In genomic region chr4:134432686-134433360, GRCm38 (mm10) we compare ENCODE assay signal across 21 mouse cellular contexts. TPM values are rescaled to one million over a fixed set of nuclear protein-coding genes. Genes with fewer than 3 reads are reported as not detected.
DNase-seq lines count a peak whose midpoint lies in the region; ATAC-seq and TF ChIP-seq lines count a peak whose summit lies in the region.
"Had no signal": no experiment of that assay in that cellular context is flagged by ENCODE, and none has a peak within 500 bp of the region (broad histone marks: within the 10 kb centered on the region; RNA-seq: fewer than 3 reads in every experiment).

No protein-coding gene starts in this region.

- no peak for DNase-seq in frontal cortex, postnatal 14 days (ENCODE audit: low spot score in 2 of 2)
- peak; percentile 48 for DNase-seq in midbrain, postnatal 0 days (ENCODE audit: low spot score)
- no peak for DNase-seq in midbrain, embryonic 14.5 days
- peak; percentile 68 for DNase-seq in cerebellum, adult 9-11 months
- no peak for DNase-seq in spleen, adult 12 weeks (ENCODE audit: low spot score)
- DNase-seq: embryo, embryonic 11 days; gastrocnemius, adult 2 months; heart, postnatal 10 days; liver; liver, postnatal 0 days; lung, postnatal 36 days; spleen, adult 18-20 months; thymus, postnatal 25 days had no signal

- no peaks in the 10 kb centered on the region for H3K36me3 ChIP-seq in midbrain, postnatal 0 days (ENCODE audit: insufficient read depth, low read length)
- H3K36me3 ChIP-seq in midbrain, embryonic 14.5 days (ENCODE audit: control insufficient read depth, insufficient read depth, low read length): no peaks in the 10 kb centered on the region
- H3K36me3 ChIP-seq: embryonic facial prominence, embryonic 15.5 days; hindbrain, embryonic 15.5 days had no signal

- TF ChIP-seq POLR2A in cortical plate, adult 2 months (IDR thresholded peaks at IDR 0.05; ENCODE audit: extremely low read depth, insufficient read depth, low read length): no peak

- ATAC-seq in frontal cortex, adult (ENCODE audit: low TSS enrichment): peak; percentile 25; the same call in 1 of the 2 replicates
- ATAC-seq in midbrain, postnatal 0 days (ENCODE audit: low FRiP score): no peak
- no peak for ATAC-seq in midbrain, embryonic 14.5 days (ENCODE audit: low FRiP score, low TSS enrichment)
- ATAC-seq: intestine, postnatal 0 days; liver, postnatal 0 days; midbrain, embryonic 16.5 days had no signal

- no peak for TF ChIP-seq CTCF in midbrain, postnatal 0 days (IDR thresholded peaks at IDR 0.05)
- TF ChIP-seq CTCF in cortical plate, adult 2 months (IDR thresholded peaks at IDR 0.05; ENCODE audit: extremely low read depth, insufficient read depth, low read length): no peak

- no peak overlapping the region for H3K4me2 ChIP-seq in midbrain, postnatal 0 days (ENCODE audit: low read depth, low read length, poor library complexity, severe bottlenecking)
- no peak overlapping the region for H3K4me2 ChIP-seq in midbrain, embryonic 14.5 days (ENCODE audit: low read length)
- H3K4me2 ChIP-seq: embryonic facial prominence, embryonic 15.5 days; heart, embryonic 11.5 days; hindbrain, embryonic 15.5 days had no signal

- H3K4me3 ChIP-seq in midbrain, postnatal 0 days (ENCODE audit: low read depth, low read length): no peak overlapping the region
- H3K4me3 ChIP-seq in midbrain, embryonic 14.5 days (replicated peaks; ENCODE audit: low read depth, low read length): no peak overlapping the region
- no peak overlapping the region for H3K4me3 ChIP-seq in cortical plate, adult 2 months (ENCODE audit: insufficient read depth, low read length)
- H3K4me3 ChIP-seq: embryonic facial prominence, embryonic 15.5 days; gastrocnemius, adult 2 months; hindbrain, embryonic 15.5 days had no signal

- H3K27me3 ChIP-seq in midbrain, postnatal 0 days (ENCODE audit: insufficient read depth, low read length): no peaks in the 10 kb centered on the region
- H3K27me3 ChIP-seq in midbrain, embryonic 14.5 days (ENCODE audit: control insufficient read depth, insufficient read depth, low read length): no peaks in the 10 kb centered on the region
- H3K27me3 ChIP-seq: embryonic facial prominence, embryonic 15.5 days; hindbrain, embryonic 15.5 days had no signal

- H3K27ac ChIP-seq in midbrain, postnatal 0 days (ENCODE audit: low read depth, low read length): no peak overlapping the region
- no peak overlapping the region for H3K27ac ChIP-seq in midbrain, embryonic 14.5 days (replicated peaks; ENCODE audit: low read depth, low read length)
- H3K27ac ChIP-seq in cortical plate, adult 2 months (ENCODE audit: insufficient read depth, low read length): peak overlapping the region; percentile 0; the same call in 1 of the 2 replicates
- H3K27ac ChIP-seq: embryonic facial prominence, embryonic 15.5 days; gastrocnemius, adult 2 months; hindbrain, embryonic 15.5 days had no signal

- no peak overlapping the region for H3K9ac ChIP-seq in midbrain, postnatal 0 days (replicated peaks; ENCODE audit: low read length, poor library complexity, severe bottlenecking)
- H3K9ac ChIP-seq in midbrain, embryonic 14.5 days (replicated peaks; ENCODE audit: low read length): no peak overlapping the region
- H3K9ac ChIP-seq: embryonic facial prominence, embryonic 15.5 days; hindbrain, embryonic 15.5 days; liver, postnatal 0 days had no signal

- peaks cover 6% of the 10 kb centered on the region for H3K4me1 ChIP-seq in midbrain, postnatal 0 days (ENCODE audit: insufficient read depth, low read length)
- H3K4me1 ChIP-seq in midbrain, embryonic 14.5 days (ENCODE audit: control insufficient read depth, insufficient read depth, low read length): peaks cover 19% of the 10 kb centered on the region
- peaks cover 11% of the 10 kb centered on the region for H3K4me1 ChIP-seq in cortical plate, adult 2 months (ENCODE audit: control insufficient read depth, insufficient read depth, low read length)

- H3K9me3 ChIP-seq in midbrain, postnatal 0 days (ENCODE audit: low read length): no peaks in the 10 kb centered on the region
- no peaks in the 10 kb centered on the region for H3K9me3 ChIP-seq in midbrain, embryonic 14.5 days (ENCODE audit: control insufficient read depth, low read length)
- H3K9me3 ChIP-seq: embryonic facial prominence, embryonic 15.5 days; hindbrain, embryonic 15.5 days had no signal

- WGBS in midbrain, postnatal 0 days: 79% methylated on average over 15 of the region's 15 CpGs
- WGBS in midbrain, embryonic 14.5 days: 87% methylated on average over 15 of the region's 15 CpGs

RNA-seq across cellular contexts. Expression of gene Stmn1, which starts 35.3 kb away (rescaled TPM):
- total RNA-seq in midbrain, postnatal 0 days (2014; rRNA removed): 1,269 and 1,609 TPM in 2 replicates
- polyA plus RNA-seq in midbrain, postnatal 0 days (2015; fragmentation: Nextera tagmentation; extraction: Ambion mirVana): 6,261 and 6,359 TPM in 2 replicates
- 6,974 and 7,359 TPM in 2 replicates for polyA plus RNA-seq in midbrain, embryonic 14.5 days (2014; fragmentation: Nextera tagmentation; extraction: Ambion mirVana)
- polyA plus RNA-seq in cortical plate, adult 2 months (2012; rRNA removed): 901 and 956 TPM in 2 replicates

RNA-seq across cellular contexts. Expression of gene Pafah2, which starts 36.7 kb away (rescaled TPM):
- 8.3 and 11.6 TPM in 2 replicates for total RNA-seq in midbrain, postnatal 0 days (2014; rRNA removed)
- polyA plus RNA-seq in midbrain, postnatal 0 days (2015; fragmentation: Nextera tagmentation; extraction: Ambion mirVana): 5.7 and 6.7 TPM in 2 replicates
- polyA plus RNA-seq in midbrain, embryonic 14.5 days (2014; fragmentation: Nextera tagmentation; extraction: Ambion mirVana): 5.0 and 6.9 TPM in 2 replicates
- polyA plus RNA-seq in cortical plate, adult 2 months (2012; rRNA removed): 8.9 and 9.3 TPM in 2 replicates

RNA-seq across cellular contexts. Expression of gene Extl1, which starts 49.2 kb away (rescaled TPM):
- 2.1 and 2.2 TPM in 2 replicates for total RNA-seq in midbrain, postnatal 0 days (2014; rRNA removed)
- 0.79 and 1.2 TPM in 2 replicates for polyA plus RNA-seq in midbrain, postnatal 0 days (2015; fragmentation: Nextera tagmentation; extraction: Ambion mirVana)
- 0.28 and 0.53 TPM in 2 replicates for polyA plus RNA-seq in midbrain, embryonic 14.5 days (2014; fragmentation: Nextera tagmentation; extraction: Ambion mirVana)
- 49.2 and 52.7 TPM in 2 replicates for polyA plus RNA-seq in cortical plate, adult 2 months (2012; rRNA removed)
- total RNA-seq: megakaryocyte-erythroid progenitor cell, adult 5-6 weeks had no signal

Comparison
In these comparisons a context has a peak if more than half of its experiments do, and no peak if none do; other contexts are left out.
1. DNase-seq: peak in midbrain, postnatal 0 days (single experiment) and cerebellum, adult 9-11 months (single experiment); none in frontal cortex, postnatal 14 days (0 of 2), midbrain, embryonic 14.5 days (single experiment) and spleen, adult 12 weeks (single experiment).
2. RNA of gene Extl1, which starts 49.2 kb away (polyA plus RNA-seq): 49.2 to 52.7 TPM in cortical plate, adult 2 months; 0.79 to 1.2 TPM in midbrain, postnatal 0 days and 0.28 to 0.53 TPM in midbrain, embryonic 14.5 days; every median in the first group is over 10 times any median in the second.